8 mouse cellular contexts compared by ENCODE assay signal in the genomic region with DNA sequence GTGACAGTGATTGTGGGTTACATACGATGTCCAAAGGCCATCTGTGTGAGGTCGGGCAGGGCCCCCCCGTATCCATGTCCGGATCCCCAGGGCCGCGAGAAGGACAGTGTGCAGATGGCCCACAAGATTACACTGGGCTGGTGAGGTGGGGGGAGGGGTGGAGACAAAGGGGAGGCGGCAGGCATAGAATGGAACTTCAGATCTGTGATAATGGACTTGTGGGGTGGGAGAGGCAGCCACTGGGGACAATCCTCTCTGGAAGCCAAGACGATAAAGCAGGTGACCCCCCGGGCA.
A peak's percentile ranks its signal among the peaks of the same experiment; 100 is the strongest.
DNase-seq lines count a peak whose midpoint lies in the region; ATAC-seq lines count a peak whose summit lies in the region.

No protein-coding gene starts in this region.

- H3K4me1 ChIP-seq in forebrain, embryonic 14.5 days (ENCODE audit: control insufficient read depth, insufficient read depth, low read length) = peaks cover 33% of the 10 kb centered on the region
- H3K4me1 ChIP-seq in liver, embryonic 16.5 days (ENCODE audit: control insufficient read depth, low read depth, low read length) = peaks cover 22% of the 10 kb centered on the region

- H3K4me2 ChIP-seq in forebrain, embryonic 14.5 days (ENCODE audit: low read length) = peak overlapping the region; percentile 16
- H3K4me2 ChIP-seq in liver, embryonic 16.5 days (ENCODE audit: low read depth, low read length) = peak overlapping the region; percentile 49

- ATAC-seq in forebrain, embryonic 14.5 days = peak; percentile 30
- ATAC-seq in liver, embryonic 16.5 days (ENCODE audit: low read depth) = peak; percentile 25

- H3K4me3 ChIP-seq in forebrain, embryonic 14.5 days (ENCODE audit: low read depth, low read length) = no peak overlapping the region
- H3K4me3 ChIP-seq in liver, embryonic 16.5 days (ENCODE audit: low read depth, low read length) = peak overlapping the region; percentile 13

- peak overlapping the region; percentile 49; the same call in 1 of the 2 replicates for H3K9ac ChIP-seq in forebrain, embryonic 14.5 days (ENCODE audit: low read length)
- no peak overlapping the region; the same call in 1 of the 2 replicates for H3K9ac ChIP-seq in liver, embryonic 16.5 days (ENCODE audit: low read depth, low read length)

- H3K27ac ChIP-seq in forebrain, embryonic 14.5 days (ENCODE audit: low read depth, low read length) = peak overlapping the region; percentile 91
- no peak overlapping the region for H3K27ac ChIP-seq in liver, embryonic 16.5 days (ENCODE audit: low read length)

- DNase-seq in adrenal gland, postnatal 14 days = peak; percentile 61
- no peak for DNase-seq in adrenal gland, adult 2 months
- peak; percentile 72 for DNase-seq in ES-CJ7 (ENCODE audit: low read depth, low spot score)
- DNase-seq in forebrain, embryonic 14.5 days (ENCODE audit: low spot score) = peak; percentile 50
- no peak for DNase-seq in frontal cortex, postnatal 10 days (ENCODE audit: low spot score in 2 of 2)
- no peak for DNase-seq in spleen, postnatal 10 days (ENCODE audit: low spot score in 2 of 2)
- no peak for DNase-seq in ovary, postnatal 14 days (ENCODE audit: low spot score)

- no peaks in the 10 kb centered on the region for H3K27me3 ChIP-seq in forebrain, embryonic 14.5 days (replicated peaks; ENCODE audit: control insufficient read depth, insufficient read depth, low read length)
- no peaks in the 10 kb centered on the region; the same call in 1 of the 2 replicates for H3K27me3 ChIP-seq in liver, embryonic 16.5 days (ENCODE audit: control insufficient read depth, insufficient read depth, low read depth, low read length)

- H3K36me3 ChIP-seq in forebrain, embryonic 14.5 days (ENCODE audit: control insufficient read depth, insufficient read depth, low read length) = no peaks in the 10 kb centered on the region
- H3K36me3 ChIP-seq in liver, embryonic 16.5 days (ENCODE audit: control insufficient read depth, insufficient read depth) = no peaks in the 10 kb centered on the region

- no peaks in the 10 kb centered on the region for H3K9me3 ChIP-seq in forebrain, embryonic 14.5 days (replicated peaks; ENCODE audit: control insufficient read depth, low read length)
- no peaks in the 10 kb centered on the region; the same call in 1 of the 2 replicates for H3K9me3 ChIP-seq in liver, embryonic 16.5 days (replicated peaks; ENCODE audit: control insufficient read depth, low read length)

- WGBS in forebrain, embryonic 14.5 days = 2% methylated on average over 9 of the region's 9 CpGs
- WGBS in liver, embryonic 16.5 days (ENCODE audit: insufficient replicate concordance) = 2% methylated on average over 9 of the region's 9 CpGs

Comparison
In these comparisons a context has a peak if more than half of its experiments do, and no peak if none do; other contexts are left out.
1. DNase-seq: peak in adrenal gland, postnatal 14 days (single experiment), ES-CJ7 (single experiment) and forebrain, embryonic 14.5 days (single experiment); none in adrenal gland, adult 2 months (single experiment), frontal cortex, postnatal 10 days (0 of 2), spleen, postnatal 10 days (0 of 2) and ovary, postnatal 14 days (single experiment).